Mouse (Mus musculus) kidney, embryonic 16.5 days (tissue): ENCODE results near the gene Ajap1. TPM values are rescaled to one million over a fixed set of nuclear protein-coding genes. Genes with fewer than 3 reads are reported as not detected.

Experiments used
- ATAC-seq: fragments of 200-750 bp; cut with Nextera tagmentation; 2 replicates; pipeline ENCODE4 v1.8.0; 2017; ENCODE audit warnings: moderate TSS enrichment; ENCODE audit not compliant: low FRiP score, low TSS enrichment
- H3K27ac ChIP-seq: fragments of 300-500 bp; sonication (generic); 2 replicates; pipeline ENCODE4 v1.5.1; 2014; ENCODE audit warnings: low read length
- H3K27me3 ChIP-seq: fragments of 300-500 bp; sonication (generic); 2 replicates; pipeline ENCODE4 v1.6.1; 2014; ENCODE audit warnings: low read length, control low read depth, mixed read lengths; ENCODE audit not compliant: insufficient read depth
- H3K36me3 ChIP-seq: fragments of 300-500 bp; sonication (generic); 2 replicates; pipeline ENCODE4 v1.6.1; 2014; ENCODE audit warnings: low read length, control low read depth, mixed read lengths; ENCODE audit not compliant: insufficient read depth
- H3K4me1 ChIP-seq: fragments of 300-500 bp; sonication (generic); 2 replicates; pipeline ENCODE4 v1.6.1; 2014; ENCODE audit warnings: low read length, control low read depth, mixed read lengths; ENCODE audit not compliant: insufficient read depth
- H3K4me2 ChIP-seq: fragments of 300-500 bp; sonication (generic); replicated peaks from 2 replicates; pipeline ENCODE4 v1.6.1; 2014; ENCODE audit warnings: low read depth, low read length
- H3K4me3 ChIP-seq: fragments of 300-500 bp; sonication (generic); 2 replicates; pipeline ENCODE4 v1.5.1; 2014; ENCODE audit warnings: mild to moderate bottlenecking, low read length
- H3K9ac ChIP-seq: fragments of 300-500 bp; sonication (generic); replicated peaks from 2 replicates; pipeline ENCODE4 v1.6.1; 2014; ENCODE audit warnings: low read length
- H3K9me3 ChIP-seq: fragments of 300-500 bp; sonication (generic); 2 replicates; pipeline ENCODE4 v1.6.1; 2016; ENCODE audit warnings: low read length, control low read depth
- WGBS: fragments of 180-500 bp; shearing (Covaris S2); extraction: QIAGEN DNeasy Blood & Tissue Kit; methylation state at CpG from one replicate; pipeline ENCODE4 v1.1.7; 2014; 5-methylcytosine and 5-hydroxymethylcytosine counted together
- polyA plus RNA-seq: library from polyadenylated mRNA; unstranded; fragments of >200 nt; fragmentation: Nextera tagmentation; extraction: Ambion mirVana; gene quantifications from 2 replicates; pipeline ENCODE4 v1.2.1, GENCODE M21; 2015

Gene Ajap1
- polyA plus RNA-seq, 1 experiment from 2014 or later, result 1.5 TPM

DNA sequence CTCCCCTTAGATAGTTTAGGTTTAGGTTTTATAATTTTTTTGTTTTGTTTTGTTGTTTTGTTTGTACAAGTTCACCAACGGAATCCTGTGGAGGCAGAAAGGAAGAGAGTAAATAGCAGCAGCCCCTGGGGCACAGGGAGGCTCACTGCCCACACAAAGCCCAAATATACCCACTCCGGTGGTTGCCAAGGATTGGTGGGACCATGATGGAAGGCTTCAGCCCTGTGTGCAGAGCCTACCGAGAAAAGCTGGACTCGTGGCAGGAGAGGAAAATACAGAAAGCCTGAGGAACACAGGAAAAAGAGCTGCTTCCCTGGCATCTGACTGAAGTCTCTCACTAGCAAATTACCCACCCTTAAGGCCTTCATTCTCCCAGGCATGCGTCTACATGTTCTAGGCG is 108.4 kb downstream of the Ajap1 start:
- Histone ChIP-seq H3K27ac (no peak overlapping the region), H3K4me3 (no peak overlapping the region), H3K9me3 (no peaks in the 10 kb centered on the region), H3K4me1 (no peaks in the 10 kb centered on the region), H3K9ac (no peak overlapping the region), H3K27me3 (no peaks in the 10 kb centered on the region), H3K4me2 (no peak overlapping the region), H3K36me3 (no peaks in the 10 kb centered on the region)
- no peak for ATAC-seq
- WGBS, result 66% methylated on average over 6 of the region's 6 CpGs

DNA sequence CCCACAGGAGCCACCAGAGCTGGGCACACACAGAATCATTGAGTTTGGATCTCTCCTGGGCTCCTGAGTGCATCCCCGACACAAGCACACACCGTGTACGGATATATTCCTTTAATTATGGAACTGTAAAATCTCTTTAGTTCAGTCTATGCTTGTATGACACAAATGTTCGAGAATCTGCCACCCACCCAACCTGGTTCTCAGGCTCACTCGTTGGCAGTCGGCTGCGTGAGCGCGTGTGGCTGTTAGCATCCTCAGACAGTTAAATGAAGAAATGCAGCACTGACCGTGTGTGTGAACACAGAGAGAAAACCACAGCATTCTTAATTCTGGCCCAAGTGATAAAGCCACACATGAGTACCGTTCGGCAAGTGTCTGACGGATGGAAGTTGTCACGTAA is 109.5 kb downstream of the Ajap1 start:
- Histone ChIP-seq H3K9ac (no peak overlapping the region), H3K27me3 (no peaks in the 10 kb centered on the region), H3K9me3 (no peaks in the 10 kb centered on the region), H3K27ac (no peak overlapping the region), H3K4me2 (no peak overlapping the region), H3K4me1 (no peaks in the 10 kb centered on the region), H3K36me3 (no peaks in the 10 kb centered on the region), H3K4me3 (no peak overlapping the region)
- WGBS, result 91% methylated on average over 14 of the region's 14 CpGs
- ATAC-seq, result no peak

DNA sequence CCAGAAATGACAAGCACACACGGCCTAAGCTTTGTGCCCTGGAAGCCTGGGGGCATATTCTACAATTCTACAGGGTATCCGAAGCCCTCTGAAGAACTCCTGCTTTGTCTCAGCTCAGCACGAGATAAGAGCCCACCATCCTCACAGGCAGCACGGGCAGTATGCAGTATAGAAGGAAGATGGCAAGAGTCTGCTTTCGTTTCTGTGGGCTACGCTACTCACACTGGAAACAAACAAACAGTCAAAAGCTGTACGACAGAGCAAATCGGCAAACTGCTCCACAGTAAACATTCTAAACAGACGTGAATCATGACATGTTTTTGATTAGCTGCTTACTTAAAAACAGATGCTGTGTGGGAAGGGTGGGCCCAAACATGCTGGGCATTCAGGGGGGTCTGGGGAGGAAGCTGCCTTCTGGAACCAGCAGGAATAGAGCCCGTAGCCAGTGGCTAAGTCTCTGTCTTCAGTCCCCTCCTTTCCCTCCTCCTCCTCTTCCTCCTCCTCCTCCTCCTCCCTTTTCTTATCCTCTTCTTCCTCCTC is 113.9 kb downstream of the Ajap1 start:
- Histone ChIP-seq H3K4me1 (no peaks in the 10 kb centered on the region), H3K4me3 (no peak overlapping the region), H3K9me3 (no peaks in the 10 kb centered on the region), H3K36me3 (no peaks in the 10 kb centered on the region), H3K27ac (no peak overlapping the region), H3K9ac (no peak overlapping the region), H3K4me2 (no peak overlapping the region), H3K27me3 (no peaks in the 10 kb centered on the region)
- WGBS, result 54% methylated on average over 10 of the region's 10 CpGs
- ATAC-seq, result no peak

DNA sequence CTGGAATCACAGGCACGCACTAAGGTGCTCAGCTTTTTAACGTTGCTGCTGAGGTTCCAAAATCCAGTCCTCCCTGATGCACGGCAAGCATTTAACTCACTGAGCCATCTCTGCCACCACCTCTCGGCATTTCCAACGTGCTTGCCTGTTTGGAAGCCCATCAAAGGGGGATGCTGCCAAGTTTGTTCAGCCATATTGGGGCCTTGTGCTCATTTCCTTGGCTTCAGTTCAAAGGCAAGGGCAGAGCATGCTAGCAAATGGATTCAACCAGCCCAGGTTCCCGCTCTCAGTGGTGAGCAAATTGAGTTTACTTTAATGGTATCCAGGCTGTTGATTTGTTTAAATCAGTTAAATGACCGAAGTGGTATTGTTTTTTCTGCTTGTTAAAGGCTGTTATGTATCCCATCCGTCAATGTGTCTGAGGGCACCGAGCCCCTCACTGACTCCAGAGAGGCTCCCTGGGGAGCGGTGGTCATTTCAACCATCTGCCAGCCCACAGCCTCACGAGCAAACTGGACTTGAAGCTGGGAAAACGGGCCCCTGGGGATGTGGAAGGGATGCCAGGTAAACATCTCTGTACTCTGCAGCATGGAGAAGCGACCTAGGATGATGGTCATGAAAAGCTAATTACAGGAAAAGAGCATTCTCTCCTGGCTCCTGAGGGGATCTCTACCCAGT is 121.6 kb downstream of the Ajap1 start:
- H3K4me2 ChIP-seq, result no peak overlapping the region
- H3K4me3 ChIP-seq, result no peak overlapping the region
- H3K9ac ChIP-seq, result no peak overlapping the region
- ATAC-seq, result no peak
- no peaks in the 10 kb centered on the region for H3K4me1 ChIP-seq
- H3K9me3 ChIP-seq, result no peaks in the 10 kb centered on the region
- no peaks in the 10 kb centered on the region for H3K36me3 ChIP-seq
- no peaks in the 10 kb centered on the region for H3K27me3 ChIP-seq
- WGBS, result 23% methylated on average over 13 of the region's 13 CpGs
- no peak overlapping the region for H3K27ac ChIP-seq

DNA sequence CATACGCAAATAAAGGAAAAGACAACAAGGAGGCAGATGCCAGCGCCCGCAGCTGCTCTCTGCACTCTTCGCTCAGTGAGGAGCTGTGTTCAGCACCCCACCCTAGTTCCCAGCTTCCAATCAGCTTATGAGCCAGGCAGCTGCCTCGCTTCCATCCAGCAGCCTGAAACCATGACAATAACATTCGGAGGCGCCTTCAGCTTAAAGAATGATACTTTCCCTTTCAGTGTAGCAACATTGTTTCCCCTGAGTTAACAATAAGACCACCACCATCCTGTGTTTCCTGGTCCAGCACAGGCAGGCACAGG is 124.4 kb downstream of the Ajap1 start:
- Histone ChIP-seq H3K27ac (no peak overlapping the region), H3K36me3 (no peaks in the 10 kb centered on the region), H3K27me3 (no peaks in the 10 kb centered on the region), H3K4me1 (no peaks in the 10 kb centered on the region), H3K9ac (no peak overlapping the region), H3K4me2 (no peak overlapping the region), H3K9me3 (no peaks in the 10 kb centered on the region), H3K4me3 (no peak overlapping the region)
- 30% methylated on average over 7 of the region's 7 CpGs for WGBS
- no peak for ATAC-seq

DNA sequence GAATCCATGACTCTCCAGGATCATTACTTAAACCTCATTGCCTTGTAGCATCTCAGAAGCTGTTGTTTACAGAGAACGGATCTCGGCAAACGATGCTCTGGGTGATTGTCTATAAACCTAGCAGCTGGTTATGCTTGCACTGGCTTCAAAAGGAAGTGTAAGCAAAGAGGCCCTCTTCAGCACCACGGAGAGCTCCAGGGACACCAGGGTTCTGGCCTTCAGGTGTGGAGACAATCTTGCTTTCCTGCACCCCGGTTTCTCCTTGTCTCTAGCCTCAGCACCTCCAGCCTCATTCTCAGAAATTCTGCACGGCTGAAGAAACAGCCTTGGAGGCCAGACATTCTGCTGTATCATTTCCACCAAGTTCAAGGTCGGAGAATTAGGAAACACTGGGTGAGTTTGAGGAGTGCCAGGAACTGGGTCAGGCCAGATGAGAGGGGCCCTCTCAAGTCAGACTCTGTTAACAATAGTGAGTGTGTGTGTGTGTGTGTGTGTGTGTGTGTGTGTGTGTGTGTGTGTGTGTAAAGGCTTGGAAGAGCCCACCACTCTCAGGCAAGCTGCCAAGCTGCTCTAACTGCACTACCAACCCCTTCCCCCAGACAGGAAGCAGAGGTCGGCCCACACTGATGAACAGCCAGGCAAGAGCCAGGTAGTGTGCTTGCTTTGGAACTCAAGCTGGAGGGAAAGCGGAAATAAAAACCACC is 124.9 kb downstream of the Ajap1 start:
- H3K4me1 ChIP-seq, result no peaks in the 10 kb centered on the region
- no peak overlapping the region for H3K4me3 ChIP-seq
- no peak overlapping the region for H3K27ac ChIP-seq
- WGBS, result 31% methylated on average over 9 of the region's 9 CpGs
- no peak for ATAC-seq
- no peaks in the 10 kb centered on the region for H3K36me3 ChIP-seq
- no peaks in the 10 kb centered on the region for H3K9me3 ChIP-seq
- no peak overlapping the region for H3K4me2 ChIP-seq
- H3K27me3 ChIP-seq, result no peaks in the 10 kb centered on the region
- no peak overlapping the region for H3K9ac ChIP-seq

DNA sequence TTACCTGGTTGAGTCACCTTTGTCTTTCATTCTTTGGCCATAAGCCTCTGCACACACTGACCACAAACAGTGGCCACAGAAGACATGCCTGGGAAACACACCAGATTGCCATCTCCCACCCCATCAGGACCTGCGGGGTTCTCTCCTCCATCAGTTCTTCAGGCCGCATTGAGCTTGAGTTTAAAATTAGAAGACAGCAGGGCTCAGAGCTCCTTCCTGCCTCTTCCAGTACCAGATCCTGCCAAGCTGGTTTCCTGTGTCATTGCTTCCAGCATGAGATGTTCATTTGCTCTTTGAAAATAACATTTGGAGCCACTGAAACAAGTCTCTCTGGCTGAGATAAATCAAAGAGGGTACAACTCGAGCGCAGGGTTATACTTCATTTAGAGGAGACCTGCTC is 126.4 kb downstream of the Ajap1 start:
- H3K36me3 ChIP-seq, result no peaks in the 10 kb centered on the region
- no peak overlapping the region for H3K27ac ChIP-seq
- no peaks in the 10 kb centered on the region for H3K9me3 ChIP-seq
- H3K4me2 ChIP-seq, result no peak overlapping the region
- no peak for ATAC-seq
- no peaks in the 10 kb centered on the region for H3K4me1 ChIP-seq
- no peak overlapping the region for H3K9ac ChIP-seq
- 83% methylated on average over 4 of the region's 4 CpGs for WGBS
- H3K4me3 ChIP-seq, result no peak overlapping the region
- no peaks in the 10 kb centered on the region for H3K27me3 ChIP-seq

DNA sequence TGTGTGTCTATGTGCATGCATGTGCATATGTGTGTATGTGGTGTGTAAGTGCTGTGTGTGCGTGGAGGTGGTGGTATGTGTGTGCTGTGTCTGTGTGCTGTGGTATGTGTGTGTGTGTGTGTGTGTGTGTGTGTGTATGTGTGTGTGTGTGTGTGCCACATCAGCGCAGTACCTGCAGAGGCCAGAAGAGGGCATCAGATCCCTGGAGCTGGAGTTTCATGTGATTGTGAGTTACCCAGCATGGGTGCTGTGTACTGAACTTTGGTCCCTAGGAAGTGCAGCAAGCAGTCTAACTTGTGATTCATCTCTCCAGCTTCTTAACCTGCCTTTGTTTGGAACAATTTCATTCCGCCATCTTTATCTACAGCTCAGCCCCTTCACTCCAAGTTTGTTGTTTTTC is 137.6 kb downstream of the Ajap1 start:
- H3K4me2 ChIP-seq, result no peak overlapping the region
- H3K4me3 ChIP-seq, result no peak overlapping the region
- no peak overlapping the region for H3K27ac ChIP-seq
- no peaks in the 10 kb centered on the region for H3K36me3 ChIP-seq
- no peaks in the 10 kb centered on the region for H3K27me3 ChIP-seq
- no peaks in the 10 kb centered on the region for H3K9me3 ChIP-seq
- ATAC-seq, result no peak
- no peaks in the 10 kb centered on the region for H3K4me1 ChIP-seq
- no peak overlapping the region for H3K9ac ChIP-seq
- 92% methylated on average over 3 of the region's 3 CpGs for whole genome bisulfite sequencing

DNA sequence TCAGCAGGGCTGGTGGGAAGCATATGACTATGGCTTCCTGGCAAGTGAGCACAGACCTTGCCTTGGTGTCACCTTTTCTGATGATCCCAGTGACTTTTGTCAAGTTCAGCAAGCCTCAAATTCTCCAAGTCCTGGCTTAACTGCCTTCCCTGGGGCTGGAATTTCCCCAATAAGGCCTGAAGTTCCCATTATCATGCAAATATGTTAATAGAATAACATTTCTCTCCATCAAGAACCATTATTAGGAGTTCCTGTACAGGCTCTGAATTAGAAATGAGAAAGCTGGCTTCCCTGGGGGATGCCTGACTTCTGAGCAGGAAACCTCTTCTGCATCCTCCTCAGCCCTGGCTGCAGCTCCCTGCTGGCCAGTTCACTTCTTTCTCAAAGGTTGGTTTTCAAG is 141.7 kb downstream of the Ajap1 start:
- H3K4me2 ChIP-seq, result no peak overlapping the region
- no peaks in the 10 kb centered on the region for H3K36me3 ChIP-seq
- no peak overlapping the region for H3K4me3 ChIP-seq
- no peak overlapping the region for H3K27ac ChIP-seq
- no peaks in the 10 kb centered on the region for H3K27me3 ChIP-seq
- H3K4me1 ChIP-seq, result no peaks in the 10 kb centered on the region
- no peaks in the 10 kb centered on the region for H3K9me3 ChIP-seq
- no peak for ATAC-seq
- H3K9ac ChIP-seq, result no peak overlapping the region

DNA sequence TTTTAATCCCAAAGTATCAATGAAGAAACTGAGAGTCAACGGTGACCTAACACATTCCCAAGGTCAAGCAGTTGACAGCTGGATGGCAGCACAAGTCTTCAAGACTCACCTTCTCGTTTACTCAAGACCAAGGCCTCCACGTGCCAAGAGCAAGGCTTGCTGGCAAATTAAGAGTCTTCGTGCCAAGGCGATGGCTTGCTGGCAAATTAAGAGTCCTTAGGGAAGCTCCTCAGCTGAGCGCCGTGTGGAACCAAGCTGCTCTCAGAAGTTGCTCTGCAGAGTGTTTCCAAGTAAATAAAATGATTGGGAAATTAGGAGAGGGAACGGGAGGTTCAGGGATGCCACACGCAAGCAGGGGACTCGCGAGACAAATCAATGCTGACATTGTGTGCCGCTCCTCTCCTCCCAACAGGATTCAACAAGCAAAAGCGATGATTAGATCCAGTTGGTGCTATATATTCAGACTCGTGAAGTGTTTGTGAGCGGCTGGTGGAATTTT is 147.3 kb downstream of the Ajap1 start:
- H3K9ac ChIP-seq, result no peak overlapping the region
- H3K4me3 ChIP-seq, result no peak overlapping the region
- ATAC-seq, result no peak
- no peaks in the 10 kb centered on the region for H3K9me3 ChIP-seq
- no peak overlapping the region for H3K4me2 ChIP-seq
- 73% methylated on average over 15 of the region's 15 CpGs for WGBS
- H3K27ac ChIP-seq, result no peak overlapping the region
- H3K36me3 ChIP-seq, result no peaks in the 10 kb centered on the region
- H3K4me1 ChIP-seq, result no peaks in the 10 kb centered on the region
- H3K27me3 ChIP-seq, result no peaks in the 10 kb centered on the region
